Mouse (Mus musculus) C2C12 (cell line): ENCODE results near the gene Fam192a. TPM values are rescaled to one million over a fixed set of nuclear protein-coding genes. Genes with fewer than 3 reads are reported as not detected.

Experiments used
- H3K27me3 ChIP-seq: one replicate; pipeline ENCODE4 v1.6.1; 2011; ENCODE audit not compliant: control insufficient read depth, insufficient read depth, insufficient read length
- H3K36me3 ChIP-seq: one replicate; pipeline ENCODE4 v1.6.1; 2011; ENCODE audit not compliant: control insufficient read depth, insufficient read depth
- H3K4me3 ChIP-seq: one replicate; pipeline ENCODE4 v1.5.1; 2011; ENCODE audit warnings: mild to moderate bottlenecking, control low read depth; ENCODE audit not compliant: poor library complexity, insufficient read depth, severe bottlenecking
- H3K79me2 ChIP-seq: one replicate; pipeline ENCODE4 v1.6.1; 2011; ENCODE audit not compliant: control insufficient read depth, insufficient read depth
- H3K79me3 ChIP-seq: one replicate; pipeline ENCODE4 v1.6.1; 2011; ENCODE audit warnings: low read depth, control low read depth
- H3ac ChIP-seq: one replicate; pipeline ENCODE3; 2011; ENCODE audit warnings: low read depth; ENCODE audit not compliant: control insufficient read depth, insufficient read length
- CEBPB ChIP-seq: IDR thresholded peaks from one replicate; pipeline ENCODE4 v1.6.1; 2011; ENCODE audit warnings: low read depth, mild to moderate bottlenecking, control low read depth, moderate library complexity
- CTCF ChIP-seq: IDR thresholded peaks from one replicate; pipeline ENCODE4 v1.5.1; 2011; ENCODE audit not compliant: control insufficient read depth, insufficient read depth, insufficient read length
- FOSL1 ChIP-seq: IDR thresholded peaks from one replicate; pipeline ENCODE4 v1.8.0; 2011; ENCODE audit warnings: mild to moderate bottlenecking, low read length; ENCODE audit not compliant: poor library complexity, insufficient read depth, severe bottlenecking
- MAX ChIP-seq: IDR thresholded peaks from one replicate; pipeline ENCODE4 v1.6.1; 2011; ENCODE audit warnings: mild to moderate bottlenecking, control low read depth
- MYOD1 ChIP-seq: IDR thresholded peaks from one replicate; pipeline ENCODE4 v1.6.1; 2011; ENCODE audit warnings: low read depth; ENCODE audit not compliant: control insufficient read depth, insufficient read length
- MYOG ChIP-seq: IDR thresholded peaks from one replicate; pipeline ENCODE4 v1.6.1; 2011; ENCODE audit not compliant: control insufficient read depth, insufficient read length; ENCODE audit errors: extremely low read depth
- USF1 ChIP-seq: IDR thresholded peaks from one replicate; pipeline ENCODE4 v1.6.1; 2011; ENCODE audit warnings: low read depth, mild to moderate bottlenecking, control low read depth, moderate library complexity
- polyA plus RNA-seq: library from polyadenylated mRNA; unstranded; fragments of >200 nt; fragmentation: generic; extraction: Trizol; gene quantifications from one replicate; pipeline ENCODE4 v1.2.1, GENCODE M21; 2012; ENCODE audit warnings: missing spikeins

Gene Fam192a
- polyA plus RNA-seq, 1 experiment, result 23.6 TPM

DNA sequence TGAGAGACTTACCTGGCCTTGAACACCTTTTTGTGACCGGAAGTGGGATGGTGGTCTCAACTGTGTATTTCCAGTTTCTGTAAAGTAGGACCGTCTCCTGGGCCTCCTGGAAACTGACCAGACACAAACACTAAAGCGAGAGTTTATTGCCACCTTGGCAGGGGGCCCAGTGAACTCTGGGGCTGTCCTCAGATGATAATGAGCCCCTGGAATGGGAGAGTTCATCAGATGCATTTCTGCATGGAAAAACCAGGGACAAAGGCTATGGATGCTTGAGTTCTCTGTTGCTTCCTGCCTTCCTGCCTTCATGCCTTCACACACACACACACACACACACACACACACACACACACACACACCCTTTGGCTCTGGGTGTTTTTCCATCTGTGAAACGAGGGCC lies 67.2 kb downstream of the Fam192a start:
- H3K27me3 ChIP-seq, result no peaks in the 10 kb centered on the region
- H3K36me3 ChIP-seq, result no peaks in the 10 kb centered on the region
- H3ac ChIP-seq, result no peak overlapping the region
- no peak for TF ChIP-seq USF1
- no peak for TF ChIP-seq CEBPB
- no peak for TF ChIP-seq CTCF
- no peak for TF ChIP-seq MYOD1
- TF ChIP-seq MYOG, result no peak
- TF ChIP-seq MAX, result no peak
- no peak for TF ChIP-seq FOSL1
- peaks cover 38% of the 10 kb centered on the region for H3K79me2 ChIP-seq
- peaks cover 10% of the 10 kb centered on the region for H3K79me3 ChIP-seq
- H3K4me3 ChIP-seq, result no peak overlapping the region

DNA sequence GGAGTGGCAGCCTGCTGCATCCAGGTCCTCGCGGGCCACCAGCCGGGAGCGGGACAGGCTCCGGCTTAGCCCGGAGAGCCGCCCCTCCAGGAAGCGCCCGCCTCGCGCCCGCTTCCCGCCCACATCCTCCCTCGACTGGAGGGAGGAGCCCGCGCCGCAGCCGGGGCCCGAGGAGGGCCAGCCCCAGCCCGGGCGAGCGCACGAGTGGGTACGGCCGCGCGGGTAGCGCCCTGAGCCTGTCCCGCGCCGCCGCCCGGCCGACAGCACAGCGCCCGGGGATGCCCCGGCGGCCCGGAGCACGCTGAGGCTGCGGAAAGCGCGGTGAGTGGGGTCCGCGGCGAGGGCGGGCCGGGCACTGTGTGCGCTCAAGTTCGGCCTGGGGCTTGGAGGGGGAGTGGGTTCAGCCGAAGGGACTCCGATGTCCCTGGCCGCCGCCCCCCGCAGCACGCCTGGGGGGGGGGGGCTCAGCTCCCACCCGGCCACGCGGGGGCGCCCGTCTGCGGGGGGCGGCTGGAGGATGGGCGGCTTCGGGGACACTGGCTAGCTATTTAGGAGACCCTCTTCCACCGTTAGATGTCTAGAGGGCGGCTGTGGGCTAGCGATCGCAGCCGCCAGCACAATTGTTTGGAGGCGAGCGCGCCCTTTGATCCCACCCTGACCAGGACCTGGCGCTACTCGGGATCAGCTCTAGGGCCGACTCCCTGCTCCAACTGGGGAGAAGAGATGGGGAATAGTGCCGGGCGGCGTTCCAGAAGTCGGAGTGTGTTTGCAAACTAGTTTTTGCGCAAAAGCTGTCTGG lies 68.7 kb downstream of the Fam192a start, which contains the start of gene Cpne2:
Cpne2 (plus strand) TSS at position 118 of the 799 bp plus-strand sequence.
- no peaks in the 10 kb centered on the region for H3K36me3 ChIP-seq
- peaks cover 37% of the 10 kb centered on the region for H3K79me2 ChIP-seq
- peaks cover 8% of the 10 kb centered on the region for H3K79me3 ChIP-seq
- no peaks in the 10 kb centered on the region for H3K27me3 ChIP-seq
- H3ac ChIP-seq, result peak within 1 kb of the TSS; percentile 86
- no peak for TF ChIP-seq MYOG
- TF ChIP-seq MAX, result peak; percentile 37
- TF ChIP-seq CTCF, result peak; percentile 64
- peak within 1 kb of the TSS; percentile 42 for H3K4me3 ChIP-seq

DNA sequence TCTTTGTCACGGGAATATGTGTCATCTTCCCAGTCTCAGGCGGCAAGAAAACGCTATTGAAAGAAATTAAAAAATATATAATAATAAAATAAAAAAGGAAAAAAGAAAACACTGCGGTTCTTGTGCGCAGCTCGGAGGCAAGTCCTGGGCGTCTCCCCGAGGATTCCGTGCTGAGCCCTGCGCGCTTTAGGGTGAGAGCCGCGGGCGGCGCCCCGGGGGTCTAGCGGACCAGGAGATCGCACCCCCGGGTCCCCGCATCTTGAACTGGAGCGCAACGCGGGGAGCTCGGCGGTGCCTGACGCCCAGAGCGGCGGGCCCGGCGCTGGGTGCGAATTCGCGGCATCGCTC lies 69.3 kb downstream of the Fam192a start:
- H3K36me3 ChIP-seq, result no peaks in the 10 kb centered on the region
- TF ChIP-seq FOSL1 (no peak), USF1 (no peak), MYOD1 (no peak), MAX (no peak), MYOG (no peak), CTCF (no peak), CEBPB (no peak)
- H3K79me2 ChIP-seq, result peaks cover 37% of the 10 kb centered on the region
- peak overlapping the region; percentile 42 for H3K4me3 ChIP-seq
- no peaks in the 10 kb centered on the region for H3K27me3 ChIP-seq
- H3ac ChIP-seq, result peak overlapping the region; percentile 86
- H3K79me3 ChIP-seq, result peaks cover 8% of the 10 kb centered on the region

DNA sequence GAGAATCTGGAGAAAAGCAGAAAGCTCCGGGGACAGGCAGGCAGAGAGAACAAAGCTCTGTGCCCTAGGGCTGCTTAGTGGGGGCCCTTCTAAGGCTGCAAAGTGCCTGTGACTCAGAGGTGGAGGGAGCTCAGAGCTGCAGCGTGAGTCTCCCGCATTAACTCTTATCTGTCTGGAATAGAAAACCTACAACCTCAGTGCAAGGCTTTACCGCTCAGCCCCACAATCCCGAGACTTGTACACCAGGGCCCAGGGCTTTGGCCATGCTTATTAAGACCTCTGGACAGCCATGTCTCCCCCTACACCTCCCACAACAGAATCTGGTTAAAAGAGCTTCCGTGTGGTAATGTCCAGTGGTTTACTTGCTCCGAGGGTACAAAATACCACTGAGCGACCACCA lies 69.8 kb downstream of the Fam192a start:
- peak overlapping the region; percentile 5 for H3ac ChIP-seq
- no peaks in the 10 kb centered on the region for H3K36me3 ChIP-seq
- H3K4me3 ChIP-seq, result peak overlapping the region; percentile 42
- peaks cover 37% of the 10 kb centered on the region for H3K79me2 ChIP-seq
- H3K27me3 ChIP-seq, result no peaks in the 10 kb centered on the region
- H3K79me3 ChIP-seq, result peaks cover 8% of the 10 kb centered on the region
- TF ChIP-seq CTCF (no peak), CEBPB (no peak), FOSL1 (no peak)

DNA sequence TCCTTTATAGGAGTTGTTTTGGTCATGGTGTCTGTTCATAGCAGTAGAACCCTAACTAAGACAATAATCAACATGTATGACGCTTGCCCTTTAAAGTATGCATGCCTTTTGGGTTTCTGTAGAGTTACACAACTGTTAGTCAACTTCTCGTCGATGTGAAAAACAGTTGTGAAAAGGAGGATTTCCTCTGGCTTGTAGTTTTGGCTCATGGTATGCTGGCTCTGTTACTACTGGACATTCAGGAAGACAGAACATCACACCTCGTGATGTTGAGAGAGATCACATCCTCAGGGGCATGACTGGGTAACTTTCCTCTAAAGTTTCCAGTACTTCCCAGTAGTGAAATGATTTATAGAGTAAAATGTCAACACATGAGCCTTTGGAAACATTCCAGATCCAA lies 71.2 kb downstream of the Fam192a start:
- Histone ChIP-seq H3K27me3 (peaks cover 3% of the 10 kb centered on the region), H3ac (no peak overlapping the region), H3K79me2 (peaks cover 25% of the 10 kb centered on the region), H3K4me3 (no peak overlapping the region), H3K36me3 (no peaks in the 10 kb centered on the region), H3K79me3 (peaks cover 6% of the 10 kb centered on the region)
- TF ChIP-seq USF1 (no peak), CEBPB (no peak), MYOD1 (no peak), CTCF (no peak), MYOG (no peak), FOSL1 (no peak), MAX (no peak)

DNA sequence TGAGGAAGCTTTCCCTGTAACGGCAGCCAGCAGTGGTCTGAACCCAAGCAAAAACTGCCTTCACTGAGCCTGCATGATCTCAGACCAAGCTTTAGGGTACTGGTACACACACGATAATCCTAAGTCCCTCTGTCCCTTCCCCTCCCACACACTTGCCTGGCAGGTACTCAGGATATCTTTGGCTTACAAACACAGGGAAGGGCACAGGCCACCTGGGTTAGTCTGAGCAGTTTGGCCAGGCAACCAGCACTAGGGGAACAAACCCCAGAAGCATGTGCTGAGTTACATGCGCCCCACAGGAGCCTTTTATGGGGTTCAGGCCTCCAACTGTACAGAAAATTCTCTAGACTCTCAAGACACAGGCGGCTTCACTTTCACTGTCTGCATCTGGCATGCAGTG lies 71.9 kb downstream of the Fam192a start:
- Histone ChIP-seq H3ac (no peak overlapping the region), H3K27me3 (peaks cover 4% of the 10 kb centered on the region), H3K79me2 (peaks cover 17% of the 10 kb centered on the region), H3K79me3 (peaks cover 6% of the 10 kb centered on the region), H3K36me3 (no peaks in the 10 kb centered on the region), H3K4me3 (no peak overlapping the region)
- TF ChIP-seq USF1 (no peak), FOSL1 (no peak), MYOG (no peak), CEBPB (no peak), CTCF (no peak), MYOD1 (no peak), MAX (no peak)
